Mouse (Mus musculus) erythroblast, embryonic 14.5 days (primary cell): ENCODE measurements at regions not wholly inside any gene's neighbourhood (a gene's known extent, or its start where the extent isn't known, plus 50 kb on each side); places are given as distances from the start of the nearest gene placed in this dataset.

ENCODE experiments used
- H3K27me3 ChIP-seq: 2 replicates; pipeline ENCODE4 v1.6.1; 2012; ENCODE audit warnings: inconsistent platforms; ENCODE audit not compliant: control insufficient read depth
- H3K36me3 ChIP-seq: 2 replicates; pipeline ENCODE4 v1.6.1; 2012; ENCODE audit warnings: mild to moderate bottlenecking, inconsistent platforms; ENCODE audit not compliant: control insufficient read depth
- H3K4me1 ChIP-seq: 2 replicates; pipeline ENCODE4 v1.6.1; 2012; ENCODE audit warnings: inconsistent platforms; ENCODE audit not compliant: control insufficient read depth
- H3K4me3 ChIP-seq: replicated peaks from 2 replicates; pipeline ENCODE3; 2012; ENCODE audit warnings: moderate library complexity, mild to moderate bottlenecking, inconsistent platforms
- H3K9me3 ChIP-seq: 2 replicates; pipeline ENCODE4 v1.6.1; 2012; ENCODE audit warnings: low read length, inconsistent platforms, mixed read lengths; ENCODE audit not compliant: control insufficient read depth
- GATA1 ChIP-seq: IDR thresholded peaks from 2 replicates; pipeline ENCODE4 v1.6.1; 2012; ENCODE audit warnings: low read length, inconsistent platforms, mixed read lengths
- TAL1 ChIP-seq: IDR thresholded peaks from 3 replicates; pipeline ENCODE4 v1.6.1; 2012; ENCODE audit warnings: low read length, inconsistent platforms, mixed read lengths

DNA sequence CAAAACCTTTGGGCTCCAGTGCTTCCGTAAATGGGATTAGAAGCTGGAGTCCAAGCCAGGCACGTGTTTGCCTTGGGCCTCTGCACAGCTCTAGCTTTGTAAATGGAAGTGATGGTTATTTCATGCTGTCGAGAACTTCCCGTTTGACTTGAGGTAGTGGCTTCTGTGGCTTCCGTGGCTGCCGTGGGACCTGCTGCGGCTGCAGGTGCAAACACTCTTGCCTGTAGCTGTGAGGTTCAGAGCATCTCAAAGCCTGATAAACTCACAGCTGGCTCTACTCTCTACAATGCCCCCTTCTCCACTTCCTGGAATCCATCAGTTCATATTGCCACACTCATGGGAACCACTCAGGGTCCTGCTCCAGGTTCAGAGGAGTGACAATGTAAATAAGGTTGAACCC, 77.9 kb upstream of the Lrpap1 start:
- peaks cover 3% of the 10 kb centered on the region for H3K27me3 ChIP-seq
- H3K4me3 ChIP-seq, result no peak overlapping the region
- TF ChIP-seq TAL1 (no peak), GATA1 (no peak)
- no peaks in the 10 kb centered on the region for H3K9me3 ChIP-seq
- H3K4me1 ChIP-seq, result no peaks in the 10 kb centered on the region
- H3K36me3 ChIP-seq, result no peaks in the 10 kb centered on the region

DNA sequence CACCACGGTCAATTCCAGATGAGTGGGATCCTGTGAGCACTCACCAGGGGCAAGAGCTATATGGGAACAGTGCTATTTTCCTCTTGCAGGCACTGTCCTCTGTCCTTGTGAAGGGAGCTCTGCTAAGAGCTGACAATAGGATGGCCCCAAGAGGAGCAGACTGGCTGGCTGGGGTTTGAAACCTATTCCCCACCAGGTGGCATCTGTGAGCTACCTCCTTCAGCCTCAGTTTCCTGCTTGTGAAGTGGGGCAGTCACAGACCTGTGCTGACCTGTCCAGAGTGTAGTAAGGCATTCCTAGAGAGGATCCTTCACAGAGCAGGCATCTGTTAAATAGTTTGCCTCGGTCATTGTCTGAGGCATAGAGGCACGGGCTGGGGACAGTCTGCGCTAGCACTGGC, 71.8 kb upstream of the Lrpap1 start:
- TF ChIP-seq TAL1 (no peak), GATA1 (no peak)
- Histone ChIP-seq H3K4me1 (peaks cover 14% of the 10 kb centered on the region), H3K27me3 (peaks cover 9% of the 10 kb centered on the region), H3K36me3 (no peaks in the 10 kb centered on the region), H3K4me3 (no peak overlapping the region), H3K9me3 (no peaks in the 10 kb centered on the region)

GRCm38 (mm10) chr5:35176112-35176848, 70.7 kb upstream of the Lrpap1 start:
- Histone ChIP-seq H3K4me3 (no peak overlapping the region), H3K36me3 (no peaks in the 10 kb centered on the region), H3K4me1 (peaks cover 14% of the 10 kb centered on the region), H3K27me3 (peaks cover 11% of the 10 kb centered on the region), H3K9me3 (no peaks in the 10 kb centered on the region)
- TF ChIP-seq TAL1, result no peak
- no peak for TF ChIP-seq GATA1

DNA sequence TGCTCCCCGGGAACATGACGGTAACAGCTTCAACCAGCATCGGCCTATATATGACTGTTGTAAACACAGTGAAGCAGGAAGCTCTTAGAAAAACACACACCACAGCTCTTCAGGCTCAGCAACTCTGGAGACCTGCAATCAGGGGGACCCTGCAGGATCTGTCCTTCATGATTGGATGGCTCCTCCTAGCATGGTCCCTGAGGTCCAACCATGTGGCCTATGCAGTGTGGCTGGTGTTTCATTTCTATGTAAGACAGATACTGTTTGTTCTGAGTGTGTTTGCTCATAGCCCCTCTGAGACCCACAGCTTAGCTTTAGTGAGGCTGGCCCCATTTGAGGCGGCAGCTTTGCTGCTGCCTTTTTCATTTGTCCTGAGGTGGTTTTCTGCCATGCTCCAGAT, 68.8 kb upstream of the Lrpap1 start:
- Histone ChIP-seq H3K36me3 (no peaks in the 10 kb centered on the region), H3K27me3 (peaks cover 22% of the 10 kb centered on the region), H3K4me3 (no peak overlapping the region), H3K9me3 (peaks cover 3% of the 10 kb centered on the region; the same call in 1 of the 2 replicates), H3K4me1 (peaks cover 14% of the 10 kb centered on the region)
- TF ChIP-seq GATA1, result no peak
- no peak for TF ChIP-seq TAL1

GRCm38 (mm10) chr5:35171336-35171735, 65.8 kb upstream of the Lrpap1 start:
- Histone ChIP-seq H3K4me3 (no peak overlapping the region), H3K4me1 (peaks cover 5% of the 10 kb centered on the region), H3K36me3 (no peaks in the 10 kb centered on the region), H3K9me3 (peaks cover 3% of the 10 kb centered on the region; the same call in 1 of the 2 replicates), H3K27me3 (peaks cover 31% of the 10 kb centered on the region)
- TF ChIP-seq GATA1 (no peak), TAL1 (no peak)

GRCm38 (mm10) chr5:35170369-35171130, 65.0 kb upstream of the Lrpap1 start:
- Histone ChIP-seq H3K27me3 (peaks cover 35% of the 10 kb centered on the region), H3K4me3 (no peak overlapping the region), H3K9me3 (peaks cover 3% of the 10 kb centered on the region; the same call in 1 of the 2 replicates), H3K36me3 (no peaks in the 10 kb centered on the region), H3K4me1 (peaks cover 9% of the 10 kb centered on the region)
- TF ChIP-seq TAL1 (no peak), GATA1 (no peak)

DNA sequence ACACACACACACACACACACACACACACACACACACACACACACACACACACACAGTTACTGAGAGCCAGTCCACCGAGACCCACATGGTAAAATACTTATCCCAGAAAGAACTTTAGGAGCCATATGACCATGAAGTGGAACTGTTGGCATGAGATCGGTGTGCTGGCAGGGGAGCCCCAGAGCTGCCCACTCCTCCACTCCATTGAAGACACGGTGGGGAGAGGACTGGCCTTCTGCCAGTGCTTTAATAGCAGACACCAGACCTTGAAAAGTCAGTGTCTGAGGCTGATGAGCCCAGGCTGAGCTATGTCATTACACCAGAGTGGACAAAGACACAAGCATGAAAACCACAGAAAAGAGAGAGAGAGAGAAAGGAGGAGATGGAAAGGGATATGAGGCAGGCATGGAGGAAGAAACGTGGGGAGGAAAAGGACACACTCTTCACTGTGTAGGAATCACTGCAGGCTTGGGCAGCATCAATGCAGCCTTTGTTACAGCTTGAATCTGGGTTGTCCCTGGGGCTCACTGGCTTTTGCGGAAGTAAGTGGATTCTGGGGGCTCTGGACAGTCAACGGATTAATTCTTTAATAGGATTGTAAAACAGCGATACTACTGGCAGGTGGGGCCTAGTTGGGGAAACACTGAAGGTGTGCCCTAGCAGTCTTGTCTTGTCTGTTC, 64.2 kb upstream of the Lrpap1 start:
- no peaks in the 10 kb centered on the region for H3K36me3 ChIP-seq
- peaks cover 17% of the 10 kb centered on the region for H3K4me1 ChIP-seq
- TF ChIP-seq TAL1 (no peak), GATA1 (no peak)
- no peak overlapping the region for H3K4me3 ChIP-seq
- H3K27me3 ChIP-seq, result peaks cover 37% of the 10 kb centered on the region
- peaks cover 3% of the 10 kb centered on the region; the same call in 1 of the 2 replicates for H3K9me3 ChIP-seq

DNA sequence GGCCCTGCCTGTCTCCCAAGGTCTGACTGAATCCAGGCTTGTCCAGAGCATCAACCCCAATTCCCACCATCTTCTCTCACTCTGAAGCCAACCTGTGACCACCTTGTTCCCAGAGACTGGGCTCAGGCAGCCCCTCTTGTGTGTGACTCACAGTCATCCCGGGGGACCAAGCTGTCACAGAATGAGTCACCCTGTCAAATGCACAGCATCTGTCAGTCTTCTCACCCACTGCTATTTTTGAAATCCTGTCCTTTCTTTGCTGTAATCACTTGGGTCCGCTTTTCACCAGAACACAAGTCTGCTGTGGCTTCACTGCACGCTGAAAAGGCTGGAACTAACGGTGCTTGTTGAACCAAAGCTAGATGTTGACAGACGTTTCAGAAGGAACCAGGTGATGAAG, 63.3 kb upstream of the Lrpap1 start:
- Histone ChIP-seq H3K4me3 (no peak overlapping the region), H3K36me3 (no peaks in the 10 kb centered on the region), H3K9me3 (peaks cover 3% of the 10 kb centered on the region; the same call in 1 of the 2 replicates), H3K4me1 (peaks cover 24% of the 10 kb centered on the region), H3K27me3 (peaks cover 35% of the 10 kb centered on the region)
- TF ChIP-seq GATA1 (no peak), TAL1 (no peak)

GRCm38 (mm10) chr5:35168369-35168768, 62.8 kb upstream of the Lrpap1 start:
- H3K36me3 ChIP-seq, result no peaks in the 10 kb centered on the region
- peaks cover 29% of the 10 kb centered on the region for H3K4me1 ChIP-seq
- peaks cover 35% of the 10 kb centered on the region for H3K27me3 ChIP-seq
- TF ChIP-seq TAL1, result no peak
- TF ChIP-seq GATA1, result no peak
- H3K9me3 ChIP-seq, result peaks cover 3% of the 10 kb centered on the region; the same call in 1 of the 2 replicates
- no peak overlapping the region for H3K4me3 ChIP-seq
